Mouse (Mus musculus): Measurements from ENCODE around the gene Psmc6. TPM values are rescaled to one million over a fixed set of nuclear protein-coding genes. Genes with fewer than 3 reads are reported as not detected.

The Psmc6 gene
- total RNA-seq (2014; fragmentation: Nextera tagmentation) (223 and 309 TPM in 2 replicates), total RNA-seq (2017) (318 and 319 TPM in 2 replicates), polyA plus RNA-seq (2012) (10.5 and 11.5 TPM in 2 replicates)

- H3K4me1 ChIP-seq (ENCODE audit: insufficient read depth, low read depth, low read length): peaks cover 44% of the 10 kb centered on the region
- TF ChIP-seq CTCF (IDR thresholded peaks at IDR 0.05; ENCODE audit: low read depth, low read length): peak; percentile 90
- no peak for TF ChIP-seq GATA2 (IDR thresholded peaks at IDR 0.05; ENCODE audit: borderline replicate concordance, low read depth, low read length)
- TF ChIP-seq TAL1 (conservative IDR thresholded peaks at IDR 0.05; ENCODE audit: low read depth, low read length): no peak
- TF ChIP-seq POLR2AphosphoS5 (IDR thresholded peaks at IDR 0.05; ENCODE audit: insufficient replicate concordance, low read depth, low read length): no peak
- TF ChIP-seq GATA1 (IDR thresholded peaks at IDR 0.05; ENCODE audit: borderline replicate concordance, low read length): no peak
- H3K36me3 ChIP-seq (replicated peaks): peaks cover 32% of the 10 kb centered on the region
- H3K9me3 ChIP-seq (replicated peaks): no peaks in the 10 kb centered on the region
- peak within 1 kb of the TSS; percentile 84 for H3K4me3 ChIP-seq (ENCODE audit: low read depth, low read length)
- DNase-seq (ENCODE audit: low spot score): peak; percentile 75
- H3K27me3 ChIP-seq (ENCODE audit: insufficient read depth, low read length): no peaks in the 10 kb centered on the region
- ATAC-seq (ENCODE audit: extremely low read depth, insufficient number of reproducible peaks, low FRiP score, poor library complexity, severe bottlenecking): peak; percentile 85
These were observed at the start of gene Psmc6 for GRCm38 (mm10) chr14:45329589-45330181. Gene Psmc6 (plus strand): TSS chr14:45329788.

GRCm38 (mm10) chr14:45282066-45282465 lies 47.5 kb upstream of the Psmc6 start:
- Histone ChIP-seq H3K27me3 (ENCODE audit: insufficient read depth, low read length) (no peaks in the 10 kb centered on the region), H3K4me3 (ENCODE audit: low read depth, low read length) (no peak overlapping the region), H3K36me3 (replicated peaks) (peaks cover 15% of the 10 kb centered on the region), H3K9me3 (replicated peaks) (no peaks in the 10 kb centered on the region), H3K4me1 (ENCODE audit: insufficient read depth, low read depth, low read length) (no peaks in the 10 kb centered on the region)
- no peak; the same call in 1 of the 2 replicates for ATAC-seq (ENCODE audit: extremely low read depth, insufficient number of reproducible peaks, low FRiP score, poor library complexity, severe bottlenecking)
- TF ChIP-seq CTCF (IDR thresholded peaks at IDR 0.05; ENCODE audit: low read depth, low read length) (no peak), GATA2 (IDR thresholded peaks at IDR 0.05; ENCODE audit: borderline replicate concordance, low read depth, low read length) (no peak), POLR2AphosphoS5 (IDR thresholded peaks at IDR 0.05; ENCODE audit: insufficient replicate concordance, low read depth, low read length) (peak; percentile 39; the same call in 1 of the 2 replicates)
- no peak for DNase-seq (ENCODE audit: low spot score)

GRCm38 (mm10) chr14:45291608-45292007 lies 38.0 kb upstream of the Psmc6 start:
- no peaks in the 10 kb centered on the region for H3K9me3 ChIP-seq (replicated peaks)
- ATAC-seq (ENCODE audit: extremely low read depth, insufficient number of reproducible peaks, low FRiP score, poor library complexity, severe bottlenecking) (no peak), DNase-seq (ENCODE audit: low spot score) (no peak)
- no peaks in the 10 kb centered on the region for H3K4me1 ChIP-seq (ENCODE audit: insufficient read depth, low read depth, low read length)
- no peak for TF ChIP-seq CTCF (IDR thresholded peaks at IDR 0.05; ENCODE audit: low read depth, low read length)
- TF ChIP-seq TAL1 (conservative IDR thresholded peaks at IDR 0.05; ENCODE audit: low read depth, low read length): no peak
- no peak for TF ChIP-seq POLR2AphosphoS5 (IDR thresholded peaks at IDR 0.05; ENCODE audit: insufficient replicate concordance, low read depth, low read length)
- no peak for TF ChIP-seq GATA2 (IDR thresholded peaks at IDR 0.05; ENCODE audit: borderline replicate concordance, low read depth, low read length)
- no peak for TF ChIP-seq GATA1 (IDR thresholded peaks at IDR 0.05; ENCODE audit: borderline replicate concordance, low read length)
- H3K27me3 ChIP-seq (ENCODE audit: insufficient read depth, low read length): no peaks in the 10 kb centered on the region
- peaks cover 84% of the 10 kb centered on the region for H3K36me3 ChIP-seq (replicated peaks)
- H3K4me3 ChIP-seq (ENCODE audit: low read depth, low read length): no peak overlapping the region

- H3K36me3 ChIP-seq (replicated peaks): peaks cover 89% of the 10 kb centered on the region
These were observed 25.6 kb upstream of the Psmc6 start for GRCm38 (mm10) chr14:45303939-45304338.

GRCm38 (mm10) chr14:45304389-45304788 lies 25.2 kb upstream of the Psmc6 start:
- no peak for TF ChIP-seq GATA2 (IDR thresholded peaks at IDR 0.05; ENCODE audit: borderline replicate concordance, low read depth, low read length)
- TF ChIP-seq TAL1 (conservative IDR thresholded peaks at IDR 0.05; ENCODE audit: low read depth, low read length): no peak
- TF ChIP-seq POLR2AphosphoS5 (IDR thresholded peaks at IDR 0.05; ENCODE audit: insufficient replicate concordance, low read depth, low read length): no peak
- no peak for TF ChIP-seq GATA1 (IDR thresholded peaks at IDR 0.05; ENCODE audit: borderline replicate concordance, low read length)
- no peak for TF ChIP-seq CTCF (IDR thresholded peaks at IDR 0.05; ENCODE audit: low read depth, low read length)
- DNase-seq (ENCODE audit: low spot score): no peak
- ATAC-seq (ENCODE audit: extremely low read depth, insufficient number of reproducible peaks, low FRiP score, poor library complexity, severe bottlenecking): no peak
- no peaks in the 10 kb centered on the region for H3K9me3 ChIP-seq (replicated peaks)
- H3K27me3 ChIP-seq (ENCODE audit: insufficient read depth, low read length): no peaks in the 10 kb centered on the region
- peaks cover 27% of the 10 kb centered on the region for H3K4me1 ChIP-seq (ENCODE audit: insufficient read depth, low read depth, low read length)
- no peak overlapping the region for H3K4me3 ChIP-seq (ENCODE audit: low read depth, low read length)
- H3K36me3 ChIP-seq (replicated peaks): peaks cover 89% of the 10 kb centered on the region

More at GRCm38 (mm10) chr14:45303939-45304338, 25.6 kb upstream of the Psmc6 start:
- Histone ChIP-seq H3K4me3 (ENCODE audit: low read depth, low read length) (no peak overlapping the region), H3K4me1 (ENCODE audit: insufficient read depth, low read depth, low read length) (peaks cover 23% of the 10 kb centered on the region), H3K27me3 (ENCODE audit: insufficient read depth, low read length) (no peaks in the 10 kb centered on the region), H3K9me3 (replicated peaks) (no peaks in the 10 kb centered on the region)
- no peak for TF ChIP-seq TAL1 (conservative IDR thresholded peaks at IDR 0.05; ENCODE audit: low read depth, low read length)
- TF ChIP-seq POLR2AphosphoS5 (IDR thresholded peaks at IDR 0.05; ENCODE audit: insufficient replicate concordance, low read depth, low read length): no peak
- no peak for TF ChIP-seq GATA2 (IDR thresholded peaks at IDR 0.05; ENCODE audit: borderline replicate concordance, low read depth, low read length)
- TF ChIP-seq CTCF (IDR thresholded peaks at IDR 0.05; ENCODE audit: low read depth, low read length): no peak
- DNase-seq (ENCODE audit: low spot score) (no peak), ATAC-seq (ENCODE audit: extremely low read depth, insufficient number of reproducible peaks, low FRiP score, poor library complexity, severe bottlenecking) (no peak)

GRCm38 (mm10) chr14:45305852-45306251 lies 23.7 kb upstream of the Psmc6 start:
- peaks cover 36% of the 10 kb centered on the region for H3K4me1 ChIP-seq (ENCODE audit: insufficient read depth, low read depth, low read length)
- TF ChIP-seq GATA1 (IDR thresholded peaks at IDR 0.05; ENCODE audit: borderline replicate concordance, low read length) (no peak), CTCF (IDR thresholded peaks at IDR 0.05; ENCODE audit: low read depth, low read length) (no peak), TAL1 (conservative IDR thresholded peaks at IDR 0.05; ENCODE audit: low read depth, low read length) (no peak), GATA2 (IDR thresholded peaks at IDR 0.05; ENCODE audit: borderline replicate concordance, low read depth, low read length) (no peak), POLR2AphosphoS5 (IDR thresholded peaks at IDR 0.05; ENCODE audit: insufficient replicate concordance, low read depth, low read length) (no peak)
- H3K36me3 ChIP-seq (replicated peaks): peaks cover 87% of the 10 kb centered on the region
- no peak overlapping the region for H3K4me3 ChIP-seq (ENCODE audit: low read depth, low read length)
- DNase-seq (ENCODE audit: low spot score) (no peak), ATAC-seq (ENCODE audit: extremely low read depth, insufficient number of reproducible peaks, low FRiP score, poor library complexity, severe bottlenecking) (no peak)
- no peaks in the 10 kb centered on the region for H3K9me3 ChIP-seq (replicated peaks)
- H3K27me3 ChIP-seq (ENCODE audit: insufficient read depth, low read length): no peaks in the 10 kb centered on the region

All from G1E (cell line).